In the genomic region with DNA sequence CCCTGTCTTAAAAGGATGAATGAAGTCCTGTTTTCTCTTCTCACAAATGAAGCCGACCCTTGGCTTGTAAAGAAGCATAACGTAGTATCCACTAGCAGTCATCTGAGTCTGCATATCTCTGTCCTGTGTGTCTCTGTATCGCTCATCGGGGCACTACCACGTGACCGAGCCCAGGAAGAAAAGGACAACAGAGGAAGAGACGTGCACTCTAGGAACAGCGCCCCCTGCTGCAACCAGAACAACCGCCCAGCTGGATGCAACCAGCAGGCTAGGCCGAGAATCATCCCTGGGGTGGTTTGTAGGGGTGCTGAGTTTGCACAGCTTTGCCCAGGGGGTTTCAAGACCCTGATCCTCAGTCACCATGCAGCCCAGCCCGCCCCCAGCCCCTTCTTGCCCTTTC, we compare ENCODE assay signal across 11 mouse cellular contexts. TPM values are rescaled to one million over a fixed set of nuclear protein-coding genes. Genes with fewer than 3 reads are reported as not detected.
A peak's percentile ranks its signal among the peaks of the same experiment; 100 is the strongest.
DNase-seq lines count a peak whose midpoint lies in the region; ATAC-seq and TF ChIP-seq lines count a peak whose summit lies in the region.
"Had no signal": no experiment of that assay in that cellular context is flagged by ENCODE, and none has a peak within 500 bp of the region (broad histone marks: within the 10 kb centered on the region; RNA-seq: fewer than 3 reads in every experiment).

No protein-coding gene starts in this region.

- H3K4me1 ChIP-seq in heart, adult 2 months (ENCODE audit: control insufficient read depth, insufficient read depth, low read length): peaks cover 5% of the 10 kb centered on the region
- H3K4me1 ChIP-seq in spleen, adult 2 months (ENCODE audit: control insufficient read depth, insufficient read depth, insufficient read length): peaks cover 19% of the 10 kb centered on the region; the same call in 1 of the 2 replicates
- H3K4me1 ChIP-seq: heart, embryonic 15.5 days; neural tube, embryonic 15.5 days had no signal

- H3K36me3 ChIP-seq in heart, adult 2 months (ENCODE audit: control insufficient read depth, insufficient read depth, low read length): no peaks in the 10 kb centered on the region
- peaks cover 5% of the 10 kb centered on the region; the same call in 1 of the 2 replicates for H3K36me3 ChIP-seq in spleen, adult 2 months (ENCODE audit: control insufficient read depth, insufficient read depth, low read length)
- H3K36me3 ChIP-seq: heart, embryonic 15.5 days; lung, embryonic 15.5 days; neural tube, embryonic 15.5 days had no signal

- WGBS in heart, adult 2 months: 64% methylated on average over 11 of the region's 11 CpGs
- WGBS in spleen, adult 2 months: 60% methylated on average over 11 of the region's 11 CpGs

- peak; percentile 50 for TF ChIP-seq CTCF in heart, adult 2 months (IDR thresholded peaks at IDR 0.05)
- TF ChIP-seq CTCF in spleen, adult 2 months (IDR thresholded peaks at IDR 0.05; ENCODE audit: extremely low read depth, insufficient read depth, insufficient read length, insufficient replicate concordance): 0 out of 2 replicates have a peak, but pooled peaks have one; percentile 39

- intact Hi-C loops in heart, adult 2 months (cut with DNase I): no loop called here

- TF ChIP-seq EP300 in heart, adult 2 months (IDR thresholded peaks at IDR 0.05; ENCODE audit: insufficient read depth, low read depth, low read length): no peak

- TF ChIP-seq POLR2A in heart, adult 2 months (IDR thresholded peaks at IDR 0.05; ENCODE audit: insufficient read depth, low read depth, low read length): no peak
- TF ChIP-seq POLR2A in spleen, adult 2 months (IDR thresholded peaks at IDR 0.05; ENCODE audit: low read depth, low read length): no peak

- no peaks in the 10 kb centered on the region for H3K79me2 ChIP-seq in heart, adult 2 months (replicated peaks; ENCODE audit: control insufficient read depth, insufficient read depth, low read length)

- ATAC-seq in inflammation-experienced regulatory T-cells, adult 6 months: peak; percentile 39

- no peaks in the 10 kb centered on the region for H3K27me3 ChIP-seq in heart, adult 2 months (ENCODE audit: control insufficient read depth, insufficient read depth, low read length)
- no peaks in the 10 kb centered on the region for H3K27me3 ChIP-seq in spleen, adult 2 months (ENCODE audit: control insufficient read depth, insufficient read depth, low read length)
- H3K27me3 ChIP-seq: heart, embryonic 15.5 days; lung, embryonic 15.5 days had no signal

- H3K9ac ChIP-seq in heart, adult 2 months (ENCODE audit: low read depth, low read length): no peak overlapping the region
- H3K9ac ChIP-seq: heart, embryonic 15.5 days; lung, embryonic 15.5 days; neural tube, embryonic 15.5 days had no signal

- no peak overlapping the region for H3K4me3 ChIP-seq in heart, adult 2 months
- H3K4me3 ChIP-seq in spleen, adult 2 months (ENCODE audit: extremely low read depth, insufficient read depth, insufficient read length): no peak overlapping the region
- H3K4me3 ChIP-seq: heart, embryonic 15.5 days; lung, embryonic 15.5 days; neural tube, embryonic 15.5 days had no signal

- peak; percentile 27 to 32 for DNase-seq in heart, adult 2 months
- no peak for DNase-seq in heart, adult 18-20 months
- peak in 1 of 2 experiments; percentile 58 for DNase-seq in spleen, adult 2 months (ENCODE audit: low read depth in 1 of 2, low spot score in 2 of 2)
- DNase-seq in spleen, postnatal 4 days (ENCODE audit: low spot score in 2 of 2): no peak
- peak; percentile 83 for DNase-seq in thymus, postnatal 4 days
- no peak for DNase-seq in cerebellum, adult 18-20 months
- no peak for DNase-seq in layer of hippocampus, adult 9-11 months

- H3K27ac ChIP-seq in heart, adult 2 months: no peak overlapping the region
- H3K27ac ChIP-seq in spleen, adult 2 months (ENCODE audit: insufficient read depth, low read length): peak overlapping the region; percentile 91
- H3K27ac ChIP-seq: neural tube, embryonic 15.5 days had no signal

RNA-seq across cellular contexts. Expression of a gene that starts 7.5 kb away (rescaled TPM):
- total RNA-seq in heart, adult 2 months (2021): 10 to 100 TPM; 30.5 to 31.1 TPM
- 45.0 and 55.2 TPM in 2 replicates for polyA plus RNA-seq in heart, adult 2 months (2012; rRNA removed)
- 10 to 100 TPM; 21.7 to 31.7 TPM for total RNA-seq in heart, adult 18-20 months (2021)
- polyA plus RNA-seq in spleen, adult 2 months (2012; rRNA removed): 168 and 181 TPM in 2 replicates
- polyA plus RNA-seq in inflammation-experienced regulatory T-cells, adult 6 months (2017; shearing (Covaris generic)): 1,000 to 10,000 TPM; 1,847 to 2,152 (median 2,080) TPM

RNA-seq across cellular contexts. Expression of a gene that starts 16.5 kb away (rescaled TPM):
- 1 to 10 TPM in 1 of 2 experiments, under 1 TPM in 1; 0.63 to 1.5 TPM for total RNA-seq in heart, adult 2 months (2021)
- 2.9 and 3.4 TPM in 2 replicates for polyA plus RNA-seq in heart, adult 2 months (2012; rRNA removed)
- under 1 TPM; 0.40 to 0.59 TPM for total RNA-seq in heart, adult 18-20 months (2021)
- polyA plus RNA-seq in spleen, adult 2 months (2012; rRNA removed): 1.1 and 1.2 TPM in 2 replicates
- polyA plus RNA-seq in inflammation-experienced regulatory T-cells, adult 6 months (2017; shearing (Covaris generic)): not detected

RNA-seq across cellular contexts. Expression of a gene that starts 22.2 kb away (rescaled TPM):
- 100 to 1,000 TPM; 839 to 985 TPM for total RNA-seq in heart, adult 2 months (2021)
- polyA plus RNA-seq in heart, adult 2 months (2012; rRNA removed): 1,788 and 1,851 TPM in 2 replicates
- 100 to 1,000 TPM; 861 to 937 TPM for total RNA-seq in heart, adult 18-20 months (2021)
- 60.6 and 67.6 TPM in 2 replicates for polyA plus RNA-seq in spleen, adult 2 months (2012; rRNA removed)
- under 1 TPM in 1 of 3 experiments, not detected in 2; 0.85 TPM for polyA plus RNA-seq in inflammation-experienced regulatory T-cells, adult 6 months (2017; shearing (Covaris generic))

RNA-seq across cellular contexts. Expression of a gene that starts 24.4 kb away (rescaled TPM):
- total RNA-seq in heart, adult 2 months (2021): 1 to 10 TPM; 3.8 to 3.9 TPM
- polyA plus RNA-seq in heart, adult 2 months (2012; rRNA removed): 5.4 and 6.5 TPM in 2 replicates
- total RNA-seq in heart, adult 18-20 months (2021): 1 to 10 TPM; 2.1 to 4.1 TPM
- 0.92 and 1.0 TPM in 2 replicates for polyA plus RNA-seq in spleen, adult 2 months (2012; rRNA removed)
- under 1 TPM in 2 of 3 experiments, not detected in 1; 0.09 to 0.13 TPM for polyA plus RNA-seq in inflammation-experienced regulatory T-cells, adult 6 months (2017; shearing (Covaris generic))

RNA-seq across cellular contexts. Expression of a gene that starts 41.7 kb away (rescaled TPM):
- 1 to 10 TPM; 1.6 to 2.5 TPM for total RNA-seq in heart, adult 2 months (2021)
- polyA plus RNA-seq in heart, adult 2 months (2012; rRNA removed): 4.9 and 5.5 TPM in 2 replicates
- total RNA-seq in heart, adult 18-20 months (2021): 1 to 10 TPM in 1 of 2 experiments, under 1 TPM in 1; 0.87 to 2.5 TPM
- 0.94 and 1.8 TPM in 2 replicates for polyA plus RNA-seq in spleen, adult 2 months (2012; rRNA removed)
- polyA plus RNA-seq in inflammation-experienced regulatory T-cells, adult 6 months (2017; shearing (Covaris generic)): under 1 TPM in 1 of 3 experiments, not detected in 2; 0.18 TPM

Comparison
In these comparisons a context has a peak if more than half of its experiments do, and no peak if none do; other contexts are left out.
1. DNase-seq: peak in heart, adult 2 months (2 of 2) and thymus, postnatal 4 days (single experiment); none in heart, adult 18-20 months (0 of 2), spleen, postnatal 4 days (0 of 2), cerebellum, adult 18-20 months (0 of 2) and layer of hippocampus, adult 9-11 months (single experiment).
2. RNA of a gene that starts 7.5 kb away (polyA plus RNA-seq): 1,847 to 2,152 TPM in inflammation-experienced regulatory T-cells, adult 6 months; 168 to 181 TPM in spleen, adult 2 months and 45.0 to 55.2 TPM in heart, adult 2 months; every median in the first group is over 10 times any median in the second.
3. RNA of a gene that starts 22.2 kb away (polyA plus RNA-seq): 1,788 to 1,851 TPM in heart, adult 2 months and 60.6 to 67.6 TPM in spleen, adult 2 months; 0.85 TPM in inflammation-experienced regulatory T-cells, adult 6 months; every median in the first group is over 10 times any median in the second.